Mouse (Mus musculus): Measurements from ENCODE around the gene Ptprg.

DNA sequence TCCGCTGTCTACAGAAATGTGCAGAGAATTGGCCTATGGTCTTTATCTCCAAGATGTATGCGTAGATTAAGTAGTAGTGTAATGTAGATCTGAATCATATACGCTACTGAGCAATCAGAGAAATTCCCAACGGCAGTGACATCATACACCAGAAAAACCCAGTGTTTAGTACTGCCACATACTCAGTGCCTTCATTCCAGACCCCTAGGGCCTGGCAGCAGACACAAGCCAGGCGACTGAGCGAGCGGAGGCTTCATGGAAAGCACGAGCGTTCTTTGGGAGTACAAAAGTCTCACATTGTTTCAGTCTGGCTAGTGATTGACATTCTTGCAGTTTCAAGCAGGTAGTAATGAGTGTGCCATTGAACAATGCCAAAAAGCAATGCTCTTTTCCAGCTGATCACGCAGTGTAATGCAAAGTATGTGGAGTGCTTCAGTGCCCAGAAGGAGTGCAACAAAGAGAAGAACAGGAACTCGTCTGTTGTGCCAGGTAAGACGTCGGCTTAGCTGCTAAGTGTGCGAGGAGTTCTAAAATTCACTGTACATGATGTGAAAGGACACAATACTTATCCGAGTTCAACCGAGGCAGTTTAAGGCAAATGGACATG is 665.3 kb downstream of the Ptprg start:
- TF ChIP-seq ZNF384 (IDR thresholded peaks at IDR 0.05; ENCODE audit: low read depth, low read length) (no peak), MYB (IDR thresholded peaks at IDR 0.05; ENCODE audit: low read depth, low read length) (no peak), POLR2A (IDR thresholded peaks at IDR 0.05; ENCODE audit: control insufficient read depth in 1 of 2, insufficient read depth in 1 of 2, low read depth in 1 of 2, low read length in 2 of 2, poor library complexity in 1 of 2) (no peak), CTCF (IDR thresholded peaks at IDR 0.05 in 2 of 3, conservative IDR thresholded peaks at IDR 0.05 in 1 of 3; ENCODE audit: control insufficient read depth in 1 of 3, insufficient read depth in 1 of 3, low read depth in 2 of 3, low read length in 3 of 3, poor library complexity in 1 of 3, severe bottlenecking in 1 of 3) (no peak), MEF2A (IDR thresholded peaks at IDR 0.05; ENCODE audit: extremely low read depth, insufficient replicate concordance, low read depth, low read length, poor library complexity, severe bottlenecking) (no peak), MAFK (IDR thresholded peaks at IDR 0.05; ENCODE audit: borderline replicate concordance, low read depth, low read length) (no peak), ETS1 (IDR thresholded peaks at IDR 0.05; ENCODE audit: low read depth, low read length) (no peak), NRF1 (IDR thresholded peaks at IDR 0.05; ENCODE audit: insufficient read depth, low read depth, low read length, poor library complexity, severe bottlenecking) (no peak)
